ENCODE assay signal across 26 mouse cellular contexts in genomic region chr9:119346376-119346775, GRCm38 (mm10). TPM values are rescaled to one million over a fixed set of nuclear protein-coding genes. Genes with fewer than 3 reads are reported as not detected.
"Had no signal": no experiment of that assay in that cellular context is flagged by ENCODE, and none has a peak within 500 bp of the region (broad histone marks: within the 10 kb centered on the region; RNA-seq: fewer than 3 reads in every experiment).

No protein-coding gene starts in this region.

- H3K4me2 ChIP-seq: kidney, embryonic 15.5 days; limb, embryonic 13.5 days; liver, embryonic 12.5 days; liver, embryonic 15.5 days; midbrain, embryonic 13.5 days had no signal

- DNase-seq: kidney, adult 8-10 months; kidney, postnatal 10 days; kidney, postnatal 36 days; layer of hippocampus, postnatal 36 days; liver; lung, adult 2 months; thymus, adult 18-20 months; thymus, postnatal 14 days; thymus, postnatal 4 days had no signal

- H3K27ac ChIP-seq: kidney, embryonic 15.5 days; left cerebral cortex, adult 2 months; limb, embryonic 10.5 days; limb, embryonic 13.5 days; liver, embryonic 12.5 days; liver, embryonic 15.5 days; macrophage; midbrain, embryonic 13.5 days had no signal

- H3K9me3 ChIP-seq: kidney, embryonic 15.5 days; limb, embryonic 10.5 days; limb, embryonic 13.5 days; liver, embryonic 12.5 days; liver, embryonic 15.5 days; midbrain, embryonic 13.5 days had no signal

- H3K4me3 ChIP-seq: kidney, embryonic 15.5 days; left cerebral cortex, adult 2 months; limb, embryonic 10.5 days; limb, embryonic 13.5 days; liver, embryonic 12.5 days; liver, embryonic 15.5 days; midbrain, embryonic 13.5 days had no signal

- ATAC-seq: liver, embryonic 12.5 days; lung, postnatal 0 days; midbrain, embryonic 13.5 days had no signal

- H3K27me3 ChIP-seq: kidney, embryonic 15.5 days; limb, embryonic 13.5 days; liver, embryonic 12.5 days; liver, embryonic 15.5 days; midbrain, embryonic 13.5 days had no signal

- H3K9ac ChIP-seq: kidney, embryonic 15.5 days; limb, embryonic 13.5 days; liver, embryonic 12.5 days; liver, embryonic 15.5 days; midbrain, embryonic 13.5 days had no signal

RNA-seq across cellular contexts. Expression of gene Slc22a14, which starts 19.0 kb away (rescaled TPM):
- total RNA-seq: layer of hippocampus, postnatal 10 days; layer of hippocampus, postnatal 36 days; left cerebral cortex, adult 2 months; left cerebral cortex, postnatal 10 days; megakaryocyte, adult 5-6 weeks; midbrain, postnatal 0 days had no signal
- polyA plus RNA-seq: limb, embryonic 10.5 days; liver, embryonic 12.5 days; lung, postnatal 0 days; macrophage; midbrain, postnatal 0 days; neural tube, embryonic 11.5 days; neural tube, embryonic 14.5 days; small intestine, adult 2 months; stomach, embryonic 16.5 days had no signal
